Mouse (Mus musculus) lung, postnatal 0 days (tissue): ENCODE data around the gene Creg1.

Experiments used
- CTCF ChIP-seq: IDR thresholded peaks from 2 replicates; pipeline ENCODE4 v1.5.1; 2016; ENCODE audit warnings: antibody characterized with exemption, mild to moderate bottlenecking
- EP300 ChIP-seq: IDR thresholded peaks from 2 replicates; pipeline ENCODE4 v1.6.1; 2016; ENCODE audit warnings: antibody characterized with exemption, mild to moderate bottlenecking, control low read depth

DNA sequence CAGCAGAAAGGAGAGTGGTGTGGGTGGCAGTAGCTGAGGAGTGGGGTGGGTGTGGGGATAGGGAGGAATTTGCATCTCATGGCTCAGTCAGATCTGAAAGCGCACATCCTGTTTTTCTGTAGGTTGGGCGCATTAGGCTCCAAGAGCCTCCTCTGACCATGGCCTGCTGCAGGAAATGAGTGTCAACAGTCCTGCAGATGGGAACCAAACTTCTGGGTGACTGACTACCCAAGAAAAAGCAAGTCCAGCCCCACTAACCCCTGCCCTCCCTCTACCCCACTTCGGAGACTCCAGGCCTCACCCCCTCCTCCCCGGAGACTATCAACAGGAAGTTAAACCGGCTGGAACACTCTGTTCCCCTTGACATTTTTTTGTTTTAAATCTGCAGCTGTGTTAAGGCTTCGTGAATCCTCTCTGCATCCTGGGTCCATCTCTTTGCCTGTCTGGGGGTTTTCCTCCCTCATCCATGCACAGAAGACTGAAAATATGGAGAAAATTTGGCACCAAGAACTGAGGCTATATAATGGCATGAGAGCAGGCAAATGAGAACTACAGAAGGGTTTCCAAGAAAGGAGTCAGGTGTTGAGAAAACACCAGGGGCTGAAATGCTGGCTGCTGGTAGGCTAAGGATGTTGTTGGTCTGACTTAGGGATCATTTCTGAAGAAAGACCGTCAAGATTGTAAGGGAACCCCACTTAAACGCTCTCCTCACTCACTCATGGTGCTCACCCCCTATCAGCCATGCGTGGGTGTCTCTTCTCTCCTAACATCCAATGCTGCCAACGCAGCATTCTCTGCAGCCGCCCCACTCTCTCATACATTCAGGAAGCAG lies 45.6 kb upstream of the Creg1 start:
- TF ChIP-seq CTCF (no peak), EP300 (peak; percentile 96)
